Mouse (Mus musculus): Measurements from ENCODE around the gene Scn2b.

The Scn2b gene

DNA sequence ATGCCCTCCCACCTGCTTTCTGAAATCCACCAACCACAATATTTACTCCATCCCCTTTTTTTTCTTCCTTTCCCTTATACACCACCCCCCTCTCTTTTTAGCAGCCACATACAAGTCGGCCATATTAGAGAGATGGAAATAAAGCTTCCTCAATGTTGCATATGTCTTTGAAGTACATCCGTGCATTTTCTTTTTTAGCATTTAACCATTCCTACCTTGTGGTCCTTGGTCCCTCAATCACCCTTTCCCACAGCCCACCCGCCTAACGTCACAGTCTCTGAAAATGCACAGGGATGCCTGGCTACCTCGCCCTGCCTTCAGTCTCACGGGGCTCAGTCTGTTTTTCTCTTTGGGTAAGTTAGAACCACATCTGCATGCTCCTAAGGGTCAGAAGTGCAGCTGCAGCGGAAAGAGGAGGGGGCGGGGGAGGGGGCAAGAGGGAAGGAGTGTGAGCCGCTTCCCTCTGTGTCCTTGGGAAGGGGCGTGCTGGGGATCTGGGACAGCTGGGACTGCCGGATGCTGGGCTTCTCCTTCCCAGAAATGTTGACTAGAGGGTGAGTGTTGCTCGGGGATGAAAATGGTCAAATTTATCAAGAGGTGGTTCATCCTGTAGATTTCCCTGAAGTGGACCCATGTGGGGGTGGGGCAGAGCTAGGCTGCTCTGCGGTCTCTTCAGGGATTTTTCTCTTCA is at the start of gene Scn2b:
Gene Scn2b (plus strand): TSS at position 42 of the 691 bp plus-strand sequence.
- no peak for TF ChIP-seq GATA4 (IDR thresholded peaks at IDR 0.05; ENCODE audit: insufficient replicate concordance, low read length)

- TF ChIP-seq GATA4 (IDR thresholded peaks at IDR 0.05; ENCODE audit: insufficient replicate concordance, low read length), result no peak
Measured at GRCm38 (mm10) chr9:45071800-45072199, 45.8 kb upstream of the Scn2b start.

DNA sequence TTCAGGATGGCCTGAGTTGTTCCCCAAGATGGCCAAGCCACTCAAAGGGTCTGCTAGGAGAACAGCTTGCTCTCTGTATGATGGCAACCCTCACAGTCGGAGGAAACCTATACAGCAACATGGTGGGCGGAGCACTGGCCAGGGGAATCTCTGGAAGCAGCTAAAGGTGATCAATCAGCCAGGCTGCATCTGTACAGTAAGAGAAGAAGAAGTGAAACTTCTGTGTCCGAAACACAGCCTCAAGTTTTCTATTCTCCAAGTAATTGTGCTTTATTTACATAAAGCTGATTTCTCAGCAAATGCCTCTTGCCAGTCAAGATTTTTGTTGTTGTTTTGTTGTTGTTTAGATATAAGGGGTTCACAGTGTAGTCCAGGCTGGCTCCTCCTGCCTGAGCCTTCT is 39.7 kb upstream of the Scn2b start:
- no peak for TF ChIP-seq GATA4 (IDR thresholded peaks at IDR 0.05; ENCODE audit: insufficient replicate concordance, low read length)

- no peak for TF ChIP-seq GATA4 (IDR thresholded peaks at IDR 0.05; ENCODE audit: insufficient replicate concordance, low read length)
Measured at GRCm38 (mm10) chr9:45079011-45079410, 38.6 kb upstream of the Scn2b start, which contains the start of gene Jaml. Jaml (plus strand) TSS chr9:45079183.

GRCm38 (mm10) chr9:45083132-45083531 is 34.5 kb upstream of the Scn2b start:
- no peak for TF ChIP-seq GATA4 (IDR thresholded peaks at IDR 0.05; ENCODE audit: insufficient replicate concordance, low read length)

DNA sequence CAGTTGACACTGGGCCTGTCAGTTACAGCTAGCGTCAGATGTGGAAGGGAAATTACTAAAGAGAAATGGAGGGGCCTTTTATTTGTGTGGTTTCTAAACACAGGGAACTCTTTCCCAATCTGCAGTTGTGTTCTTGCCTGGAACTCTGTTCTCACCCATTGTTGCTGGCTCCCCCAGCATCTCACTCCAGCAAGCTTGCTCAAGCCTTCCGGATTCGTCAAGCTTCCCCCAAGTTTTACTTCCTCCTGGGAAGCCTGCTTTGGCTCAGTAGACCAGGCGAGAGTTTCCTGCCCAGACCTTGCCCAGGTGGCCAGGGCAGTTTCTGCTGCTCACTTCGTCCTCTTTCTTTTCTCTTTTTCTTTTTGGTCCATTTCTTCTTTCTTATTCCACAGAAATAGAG is 33.0 kb upstream of the Scn2b start:
- no peak for TF ChIP-seq GATA4 (IDR thresholded peaks at IDR 0.05; ENCODE audit: insufficient replicate concordance, low read length)

DNA sequence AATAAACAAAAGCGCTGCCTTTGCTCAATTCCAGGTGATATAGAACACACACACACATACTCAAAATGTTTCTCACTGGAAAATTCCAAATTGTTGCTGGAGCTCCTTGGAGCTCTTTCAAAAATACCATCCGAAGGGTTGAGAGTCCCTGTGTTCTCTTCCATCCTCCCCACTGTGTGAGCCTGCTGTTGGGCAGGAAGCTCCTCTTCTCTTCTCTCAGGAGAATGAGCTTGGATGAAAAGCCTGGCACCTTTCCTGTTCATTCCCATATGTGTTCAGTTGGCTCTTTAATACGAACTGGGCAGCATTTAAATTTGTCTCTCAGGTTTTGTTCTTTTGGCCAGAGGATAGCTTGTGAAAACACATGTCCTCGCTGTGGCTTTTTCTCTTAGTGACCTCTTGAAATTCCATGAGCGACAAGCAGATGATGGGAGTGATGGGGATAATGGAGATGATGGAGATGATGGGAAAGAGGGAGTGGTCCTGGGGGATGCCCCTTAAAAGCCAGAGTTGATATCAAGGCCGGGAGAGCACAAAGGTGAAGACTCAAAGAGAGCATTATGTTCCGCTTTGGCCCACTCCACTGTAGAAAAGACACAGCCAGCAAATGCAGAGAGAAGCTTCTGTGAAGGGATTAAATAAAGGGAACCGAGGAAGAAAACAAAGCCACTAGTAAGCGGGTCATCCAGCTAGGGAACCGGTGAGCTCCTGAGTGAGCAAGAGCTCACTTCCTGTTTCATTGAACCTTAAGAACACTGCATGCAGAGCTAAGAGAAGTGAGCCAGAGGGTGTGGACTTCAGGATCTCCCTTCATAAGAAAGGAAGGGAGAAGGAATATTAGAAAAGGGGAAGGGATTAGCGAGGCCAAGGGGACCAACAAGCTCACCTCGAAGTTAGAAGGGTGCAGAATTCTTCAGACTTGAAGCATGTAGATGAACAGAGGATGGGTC is 31.6 kb upstream of the Scn2b start:
- TF ChIP-seq GATA4 (IDR thresholded peaks at IDR 0.05; ENCODE audit: insufficient replicate concordance, low read length), result no peak

DNA sequence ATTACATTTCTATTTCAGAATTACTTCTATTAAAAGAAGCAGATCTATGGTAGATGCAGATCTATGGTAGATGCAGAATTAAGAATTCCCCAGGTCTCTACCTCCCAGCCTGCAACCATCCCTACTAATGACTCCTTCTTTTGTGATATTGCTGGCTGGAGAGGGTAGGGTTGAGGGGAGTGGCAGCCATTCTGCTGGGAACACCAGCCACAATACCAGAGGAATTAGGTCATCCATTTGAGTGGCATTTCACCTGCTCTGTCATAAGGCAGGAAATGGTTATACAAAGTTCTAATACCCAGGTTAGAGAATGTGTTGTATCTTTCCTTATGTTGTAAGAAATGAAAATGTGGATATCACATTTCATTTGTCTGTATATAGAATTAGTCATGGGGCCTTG is 29.5 kb upstream of the Scn2b start:
- TF ChIP-seq GATA4 (IDR thresholded peaks at IDR 0.05; ENCODE audit: insufficient replicate concordance, low read length), result no peak

DNA sequence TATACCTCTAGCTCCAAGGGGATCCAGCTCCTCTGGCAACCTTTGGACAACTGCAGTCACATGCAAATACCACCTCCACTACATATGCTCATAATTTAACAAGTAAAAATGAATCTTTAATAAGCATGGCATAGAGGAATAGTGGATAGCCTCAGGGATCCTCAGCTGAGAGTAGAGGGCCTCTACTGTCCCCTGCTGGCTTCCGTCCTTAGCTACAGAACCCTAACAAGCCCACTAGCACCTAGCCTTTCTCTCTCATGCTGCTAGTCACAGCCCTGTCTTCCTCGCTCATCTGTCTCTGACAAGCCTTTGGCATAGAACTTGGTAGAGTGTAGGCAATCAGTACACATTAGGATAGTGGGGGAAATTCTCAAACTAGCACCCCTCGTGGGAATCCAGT is 26.8 kb upstream of the Scn2b start:
- no peak for TF ChIP-seq GATA4 (IDR thresholded peaks at IDR 0.05; ENCODE audit: insufficient replicate concordance, low read length)

GRCm38 (mm10) chr9:45092641-45093040 is 24.9 kb upstream of the Scn2b start:
- TF ChIP-seq GATA4 (IDR thresholded peaks at IDR 0.05; ENCODE audit: insufficient replicate concordance, low read length), result no peak

DNA sequence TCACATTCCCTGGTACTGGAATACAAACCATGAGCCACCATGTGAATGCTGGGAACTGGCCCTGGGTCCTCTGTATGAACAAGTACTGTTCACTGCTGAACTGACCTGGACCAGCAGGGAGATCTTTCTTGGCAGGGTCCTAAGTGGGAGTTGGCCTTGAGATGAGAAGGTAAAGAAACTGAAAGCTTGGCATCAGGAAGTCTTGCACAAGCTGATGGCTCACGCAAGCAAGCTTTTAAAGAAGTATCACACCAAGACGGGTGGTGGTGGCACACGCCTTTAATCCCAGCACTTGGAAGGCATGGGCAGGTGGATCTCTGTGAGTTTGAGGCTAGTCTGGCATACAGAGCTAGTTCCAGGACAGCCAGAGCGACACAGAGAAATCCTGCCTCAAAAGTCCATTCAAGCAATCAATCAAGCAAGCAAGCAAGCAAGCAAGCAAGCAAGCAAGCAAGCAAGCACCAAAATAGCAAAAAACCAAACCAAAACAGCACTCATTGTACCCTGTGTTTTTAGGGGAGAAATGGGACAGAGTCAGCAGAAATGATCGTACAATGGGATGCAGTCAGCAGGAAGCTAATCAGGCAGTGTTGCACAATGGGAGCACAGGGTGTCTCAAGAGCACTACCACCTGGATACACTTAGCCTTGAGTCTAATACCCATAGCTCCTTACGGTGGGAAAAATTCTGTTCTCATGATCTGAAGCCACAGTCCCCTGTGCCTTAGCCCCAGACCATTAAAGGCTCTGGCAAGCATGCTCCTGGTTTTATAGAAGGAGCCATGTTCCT is 22.2 kb upstream of the Scn2b start:
- no peak for TF ChIP-seq GATA4 (IDR thresholded peaks at IDR 0.05; ENCODE audit: insufficient replicate concordance, low read length)

GRCm38 (mm10) chr9:45097877-45098276 is 19.7 kb upstream of the Scn2b start:
- TF ChIP-seq GATA4 (IDR thresholded peaks at IDR 0.05; ENCODE audit: insufficient replicate concordance, low read length), result no peak

DNA sequence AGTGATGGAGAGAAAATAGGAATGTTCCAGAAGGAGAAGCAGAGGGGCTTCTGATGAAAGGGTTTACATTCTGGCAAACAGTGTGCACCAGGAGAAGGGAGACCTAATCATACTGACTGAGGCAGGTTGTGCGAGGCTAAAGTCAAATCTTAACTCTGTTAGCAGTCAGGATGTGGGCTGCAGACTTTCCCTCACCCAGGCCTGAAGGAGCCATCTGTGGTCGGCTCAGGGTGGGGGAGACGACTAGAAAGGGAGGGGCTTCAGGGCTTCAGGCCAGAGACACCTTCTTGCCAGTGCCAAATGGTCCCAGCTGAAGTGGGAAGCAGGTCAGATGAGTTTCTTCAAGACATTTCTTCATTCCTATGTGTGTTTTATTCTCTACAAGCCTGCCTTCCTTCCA is 19.2 kb upstream of the Scn2b start:
- no peak for TF ChIP-seq GATA4 (IDR thresholded peaks at IDR 0.05; ENCODE audit: insufficient replicate concordance, low read length)

DNA sequence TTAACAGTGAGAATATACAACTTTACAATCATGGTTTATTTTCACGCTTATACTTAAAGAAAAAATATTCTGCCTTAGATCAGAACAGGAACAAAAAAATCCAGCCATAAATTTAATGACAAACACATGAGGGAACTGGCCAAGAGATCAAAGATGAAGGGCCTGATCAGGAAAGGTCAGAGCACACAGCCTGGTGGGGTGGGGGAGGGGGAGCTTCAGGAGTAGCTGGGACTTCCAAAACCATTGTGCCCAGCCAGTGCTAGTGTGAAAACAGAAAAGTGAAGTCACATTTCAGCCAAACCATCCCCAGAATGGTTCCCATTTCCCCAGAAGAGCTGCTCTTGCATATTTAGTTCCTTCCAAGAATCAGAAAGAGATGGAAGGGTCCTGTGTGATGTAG is 15.1 kb upstream of the Scn2b start:
- TF ChIP-seq GATA4 (IDR thresholded peaks at IDR 0.05; ENCODE audit: insufficient replicate concordance, low read length), result no peak

- no peak for TF ChIP-seq GATA4 (IDR thresholded peaks at IDR 0.05; ENCODE audit: insufficient replicate concordance, low read length)
Measured at GRCm38 (mm10) chr9:45103211-45103979, 14.2 kb upstream of the Scn2b start.

All from liver, adult (tissue).